Mouse (Mus musculus): ENCODE data around the gene Abhd14b. TPM values are rescaled to one million over a fixed set of nuclear protein-coding genes. Genes with fewer than 3 reads are reported as not detected.
A peak's percentile ranks its signal among the peaks of the same experiment; 100 is the strongest.

Gene Abhd14b
- total and polyA plus RNA-seq, 3 experiments = 3.4 to 6.5 TPM; not detected in 1

DNA sequence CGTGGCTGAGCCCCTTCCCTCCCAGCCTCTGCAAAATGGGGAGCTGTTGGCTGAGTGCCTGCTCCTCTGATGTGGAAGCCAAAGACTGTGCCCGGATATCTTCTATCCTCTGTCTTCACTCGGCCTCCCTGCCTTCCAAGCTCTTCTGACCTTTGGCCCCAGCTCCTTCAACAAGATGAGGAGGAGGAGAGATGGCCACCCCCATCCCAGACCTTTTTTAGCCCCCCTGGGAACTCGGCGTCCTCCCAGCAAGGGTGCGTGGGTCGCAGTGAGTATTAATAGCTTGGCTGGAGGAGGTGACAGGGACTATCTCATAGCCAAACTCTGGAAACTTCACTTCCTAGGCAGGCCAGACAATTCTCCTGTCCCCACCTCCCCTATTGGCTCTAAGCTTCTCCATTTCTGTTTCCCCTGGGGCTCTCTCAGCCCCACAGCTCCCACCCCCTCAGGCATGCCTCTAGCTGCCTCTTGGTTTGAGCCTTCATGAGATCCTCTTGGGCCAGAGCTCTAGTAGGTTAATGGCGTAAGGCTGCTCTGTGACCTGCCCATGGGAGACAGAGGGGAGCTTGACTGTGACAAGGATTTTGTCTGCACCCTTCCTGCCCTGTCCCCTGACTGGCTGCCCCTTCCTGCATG, 40.7 kb upstream of the Abhd14b start (continued):
- no peak for TF ChIP-seq SIN3A (IDR thresholded peaks at IDR 0.05; ENCODE audit: low read length)

- peak; percentile 18 to 20 (median 18); a peak in 3 of 6 replicates for TF ChIP-seq CTCF (IDR thresholded peaks at IDR 0.05 in 2 of 3, conservative IDR thresholded peaks at IDR 0.05 in 1 of 3; ENCODE audit: control insufficient read depth in 1 of 3, insufficient read depth in 1 of 3, low read depth in 2 of 3, low read length in 3 of 3, poor library complexity in 1 of 3, severe bottlenecking in 1 of 3)
- no peak for TF ChIP-seq GABPA (IDR thresholded peaks at IDR 0.05; ENCODE audit: low read depth, low read length)
- H3K4me1 ChIP-seq (ENCODE audit: control insufficient read depth in 1 of 2, insufficient read depth in 2 of 2, low read length in 2 of 2) = peaks cover 0 to 5% of the 10 kb centered on the region in 2 experiments; a peak in 1 of 4 replicates
Measured at GRCm38 (mm10) chr9:106409096-106409495, 38.2 kb upstream of the Abhd14b start.

DNA sequence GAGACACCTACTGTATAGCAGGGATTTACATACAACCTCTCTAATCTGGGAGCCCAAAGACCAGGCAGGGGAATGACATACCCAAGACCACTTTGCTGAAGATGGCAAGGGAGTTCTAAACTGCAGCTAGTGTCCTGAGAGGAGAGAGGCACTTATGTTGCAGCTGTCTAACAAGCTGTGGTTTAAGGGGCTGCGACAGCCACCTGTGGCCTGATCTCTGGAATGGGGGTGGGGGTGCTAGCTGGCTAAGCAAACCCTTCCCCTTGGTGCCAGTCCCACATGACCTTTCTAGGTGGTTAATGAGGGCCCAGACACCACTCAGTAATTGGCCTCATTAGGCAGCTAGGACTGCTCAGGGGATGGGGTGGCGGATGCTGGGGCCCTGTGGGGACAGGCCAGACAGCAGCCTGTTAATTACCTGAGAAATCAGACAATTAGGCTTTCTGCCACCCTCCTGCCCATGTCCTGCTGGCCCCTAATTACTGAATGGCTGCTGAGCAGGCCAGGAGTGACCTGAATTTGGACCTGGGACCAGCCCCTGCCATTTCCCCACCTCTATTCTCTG, 37.1 kb upstream of the Abhd14b start:
- Histone ChIP-seq H3K9ac (ENCODE audit: control insufficient read depth, low read depth, low read length, poor library complexity, severe bottlenecking) (no peak overlapping the region), H3K27me3 (ENCODE audit: control insufficient read depth in 1 of 2, insufficient read depth in 2 of 2, low read length in 2 of 2) (no peaks in the 10 kb centered on the region; a peak in 2 of 4 replicates), H3K36me3 (ENCODE audit: control insufficient read depth in 1 of 2, insufficient read depth in 2 of 2, low read length in 2 of 2) (no peaks in the 10 kb centered on the region; a peak in 1 of 4 replicates), H3K4me1 (ENCODE audit: control insufficient read depth in 1 of 2, insufficient read depth in 2 of 2, low read length in 2 of 2) (peaks cover 0 to 5% of the 10 kb centered on the region in 2 experiments; a peak in 1 of 4 replicates), H3K79me2 (ENCODE audit: control insufficient read depth, insufficient read depth, low read length, poor library complexity) (no peaks in the 10 kb centered on the region), H3K27ac (ENCODE audit: control insufficient read depth, low read depth, low read length) (no peak overlapping the region), H3K9me3 (replicated peaks; ENCODE audit: insufficient read depth, low read length) (no peaks in the 10 kb centered on the region), H3K4me3 (ENCODE audit: control insufficient read depth in 1 of 2, insufficient read depth in 1 of 2, low read depth in 2 of 2, low read length in 2 of 2) (no peak overlapping the region)
- DNase-seq (ENCODE audit: low read depth, low spot score) = no peak
- TF ChIP-seq ZC3H11A (IDR thresholded peaks at IDR 0.05; ENCODE audit: low read depth, low read length) (no peak), SIN3A (IDR thresholded peaks at IDR 0.05; ENCODE audit: low read length) (no peak), USF2 (IDR thresholded peaks at IDR 0.05; ENCODE audit: borderline replicate concordance in 1 of 2, insufficient read depth in 1 of 2, low read depth in 1 of 2, low read length in 2 of 2) (no peak), MEF2A (IDR thresholded peaks at IDR 0.05; ENCODE audit: extremely low read depth, insufficient replicate concordance, low read depth, low read length, poor library complexity, severe bottlenecking) (no peak), POLR2AphosphoS2 (IDR thresholded peaks at IDR 0.05; ENCODE audit: low read length) (no peak), MAX (IDR thresholded peaks at IDR 0.05; ENCODE audit: low read length) (no peak), EP300 (IDR thresholded peaks at IDR 0.05; ENCODE audit: low read depth in 1 of 2, low read length in 2 of 2) (no peak), MYB (IDR thresholded peaks at IDR 0.05; ENCODE audit: low read depth, low read length) (no peak), ZMIZ1 (IDR thresholded peaks at IDR 0.05; ENCODE audit: low read depth, low read length) (no peak), HCFC1 (IDR thresholded peaks at IDR 0.05; ENCODE audit: low read depth, low read length) (no peak), MAFK (IDR thresholded peaks at IDR 0.05; ENCODE audit: borderline replicate concordance, low read depth, low read length) (no peak), POLR2A (IDR thresholded peaks at IDR 0.05; ENCODE audit: control insufficient read depth in 1 of 2, insufficient read depth in 1 of 2, low read depth in 1 of 2, low read length in 2 of 2, poor library complexity in 1 of 2) (no peak), JUND (IDR thresholded peaks at IDR 0.05; ENCODE audit: low read depth, low read length) (no peak), CHD1 (IDR thresholded peaks at IDR 0.05; ENCODE audit: low read depth, low read length) (no peak), NELFE (IDR thresholded peaks at IDR 0.05; ENCODE audit: low read depth, low read length) (no peak), ZNF384 (IDR thresholded peaks at IDR 0.05; ENCODE audit: low read depth, low read length) (no peak)

More at GRCm38 (mm10) chr9:106409096-106409495, 38.2 kb upstream of the Abhd14b start:
- no peaks in the 10 kb centered on the region; a peak in 2 of 4 replicates for H3K36me3 ChIP-seq (ENCODE audit: control insufficient read depth in 1 of 2, insufficient read depth in 2 of 2, low read length in 2 of 2)
- no peak overlapping the region for H3K27ac ChIP-seq (ENCODE audit: control insufficient read depth, low read depth, low read length)
- no peaks in the 10 kb centered on the region; a peak in 2 of 4 replicates for H3K27me3 ChIP-seq (ENCODE audit: control insufficient read depth in 1 of 2, insufficient read depth in 2 of 2, low read length in 2 of 2)
- DNase-seq (ENCODE audit: low read depth, low spot score) = no peak
- H3K4me3 ChIP-seq (ENCODE audit: control insufficient read depth in 1 of 2, insufficient read depth in 1 of 2, low read depth in 2 of 2, low read length in 2 of 2) = no peak overlapping the region
- H3K9ac ChIP-seq (ENCODE audit: control insufficient read depth, low read depth, low read length, poor library complexity, severe bottlenecking) = no peak overlapping the region
- H3K79me2 ChIP-seq (ENCODE audit: control insufficient read depth, insufficient read depth, low read length, poor library complexity) = no peaks in the 10 kb centered on the region
- H3K9me3 ChIP-seq (replicated peaks; ENCODE audit: insufficient read depth, low read length) = no peaks in the 10 kb centered on the region

Measured in MEL (cell line).